Mouse (Mus musculus) cerebellum, postnatal 14 days (tissue): ENCODE measurements at regions not wholly inside any gene's neighbourhood (a gene's known extent, or its start where the extent isn't known, plus 50 kb on each side); places are given as distances from the start of the nearest gene placed in this dataset.

ENCODE experiments used
- DNase-seq, 2 experiments: peaks; one replicate each; pipeline ENCODE4 v3.0.0; 2021; ENCODE audit warnings: mixed read lengths in 2 of 2

- no peak for DNase-seq
Measured at GRCm38 (mm10) chr9:115551501-115551900, 241.3 kb upstream of the Stt3b start.

- DNase-seq = no peak
Measured at GRCm38 (mm10) chr9:115558131-115558530, 247.9 kb upstream of the Stt3b start.

- DNase-seq = no peak
Measured at GRCm38 (mm10) chr9:115559521-115559920, 249.3 kb upstream of the Stt3b start.

- DNase-seq = no peak
Measured at GRCm38 (mm10) chr9:115561207-115561606, 251.0 kb upstream of the Stt3b start.

GRCm38 (mm10) chr9:115562783-115563182, 252.6 kb upstream of the Stt3b start:
- no peak for DNase-seq

GRCm38 (mm10) chr9:115564366-115564765, 254.1 kb upstream of the Stt3b start:
- DNase-seq = no peak

- no peak for DNase-seq
Measured at GRCm38 (mm10) chr9:115568693-115569334, 258.6 kb upstream of the Stt3b start.

GRCm38 (mm10) chr9:115570998-115571397, 260.8 kb upstream of the Stt3b start:
- DNase-seq = no peak

GRCm38 (mm10) chr9:115581116-115581515, 270.9 kb upstream of the Stt3b start:
- peak; percentile 63 to 67 for DNase-seq

GRCm38 (mm10) chr9:115583548-115583947, 273.3 kb upstream of the Stt3b start:
- no peak for DNase-seq

GRCm38 (mm10) chr9:115584874-115585273, 274.7 kb upstream of the Stt3b start:
- DNase-seq = no peak

- no peak for DNase-seq
Measured at GRCm38 (mm10) chr9:115592466-115592865, 282.2 kb upstream of the Stt3b start.

- DNase-seq = no peak
Measured at GRCm38 (mm10) chr9:115600228-115600627, 290.0 kb upstream of the Stt3b start.

GRCm38 (mm10) chr9:115600826-115601225, 290.6 kb upstream of the Stt3b start:
- no peak for DNase-seq

GRCm38 (mm10) chr9:115602772-115603171, 292.6 kb upstream of the Stt3b start:
- DNase-seq = no peak

- peak; percentile 30 to 40 for DNase-seq
Measured at GRCm38 (mm10) chr9:115604450-115604849, 294.2 kb upstream of the Stt3b start.

GRCm38 (mm10) chr9:115604968-115605682, 294.9 kb upstream of the Stt3b start:
- peak; percentile 20 for DNase-seq

GRCm38 (mm10) chr9:115607961-115608360, 297.7 kb upstream of the Stt3b start:
- no peak for DNase-seq

- no peak for DNase-seq
Measured at GRCm38 (mm10) chr9:115608377-115608776, 298.2 kb upstream of the Stt3b start.

- DNase-seq = no peak
Measured at GRCm38 (mm10) chr9:115609904-115610303, 299.4 kb upstream of the Gadl1 start.

GRCm38 (mm10) chr9:115611713-115612112, 297.5 kb upstream of the Gadl1 start:
- no peak for DNase-seq

GRCm38 (mm10) chr9:115612908-115613307, 296.3 kb upstream of the Gadl1 start:
- no peak for DNase-seq

GRCm38 (mm10) chr9:115614007-115614406, 295.2 kb upstream of the Gadl1 start:
- no peak for DNase-seq

GRCm38 (mm10) chr9:115617909-115618308, 291.3 kb upstream of the Gadl1 start:
- no peak for DNase-seq

GRCm38 (mm10) chr9:115623948-115624347, 285.3 kb upstream of the Gadl1 start:
- DNase-seq = no peak
